ENCODE assay signal across 10 mouse cellular contexts in genomic region chr4:40221876-40222585, GRCm38 (mm10).
"Had no signal": no experiment of that assay in that cellular context is flagged by ENCODE, and none has a peak within 500 bp of the region (broad histone marks: within the 10 kb centered on the region; RNA-seq: fewer than 3 reads in every experiment).

No protein-coding gene starts in this region.

- H3K9ac ChIP-seq: liver, embryonic 15.5 days; lung, embryonic 15.5 days had no signal

- H3K4me2 ChIP-seq: liver, embryonic 15.5 days had no signal

- DNase-seq: kidney, adult 11 months; left cerebral cortex, postnatal 4 days; midbrain, embryonic 14.5 days; right cerebral cortex, adult 18-20 months; right cerebral cortex, postnatal 25 days; thymus, postnatal 4 days had no signal

- H3K9me3 ChIP-seq: liver, embryonic 15.5 days; lung, embryonic 15.5 days had no signal

- H3K4me3 ChIP-seq: liver, embryonic 15.5 days; lung, embryonic 15.5 days had no signal

- H3K27me3 ChIP-seq: liver, embryonic 15.5 days; lung, embryonic 15.5 days had no signal

- H3K4me1 ChIP-seq: liver, embryonic 15.5 days; lung, embryonic 15.5 days had no signal

- H3K27ac ChIP-seq: kidney, postnatal 0 days; liver, embryonic 15.5 days; lung, embryonic 15.5 days; stomach, postnatal 0 days had no signal
